Mouse (Mus musculus): ENCODE data around the gene Umad1. TPM values are rescaled to one million over a fixed set of nuclear protein-coding genes. Genes with fewer than 3 reads are reported as not detected.
"Not testable (repeated sequence)": the region's sequence is repeated elsewhere in the genome, so short reads cannot be mapped to it uniquely, and the experiment has no call there.

The Umad1 gene
- total RNA-seq, 1 experiment from 2014 or later, result 19.1 TPM

DNA sequence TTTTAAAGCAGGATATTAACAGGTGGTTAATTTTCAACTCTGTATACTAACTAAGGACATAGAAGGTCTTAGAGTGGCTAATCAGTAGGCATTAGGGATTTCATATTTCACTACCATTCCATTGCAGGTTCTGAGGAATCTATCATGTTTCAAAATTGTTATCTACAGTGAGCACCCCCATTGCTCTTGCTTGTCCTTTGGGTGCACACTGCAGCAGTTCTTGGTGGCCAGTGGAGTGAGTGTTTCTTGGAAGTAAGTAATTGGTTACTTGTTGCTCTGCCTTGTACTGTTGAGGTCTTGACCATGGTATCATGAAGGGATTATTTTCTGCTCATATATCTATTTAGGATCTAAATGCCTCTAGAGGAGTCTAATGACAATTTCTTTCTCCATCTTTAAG lies 57.1 kb downstream of the Umad1 start:
- DNase-seq, result no peak

DNA sequence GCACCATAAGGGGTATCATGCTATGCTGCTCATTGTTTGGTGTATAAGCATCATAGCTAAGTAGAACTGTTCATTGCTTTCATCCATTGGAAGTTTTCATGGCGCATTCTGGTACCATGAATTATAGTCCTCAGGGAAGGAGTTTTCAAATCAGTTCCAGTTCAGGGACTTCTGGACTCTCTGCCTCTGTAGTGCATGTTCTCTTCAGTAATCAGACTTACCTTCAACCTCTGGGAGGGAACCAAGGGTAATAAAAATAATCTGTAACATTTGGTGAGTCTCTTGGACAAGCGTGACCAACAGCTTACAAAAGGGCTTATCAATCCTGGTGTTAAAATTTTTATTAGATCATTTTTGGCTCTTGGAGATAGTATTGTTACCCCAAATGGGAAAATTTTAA lies 60.5 kb downstream of the Umad1 start:
- DNase-seq, result no peak

DNA sequence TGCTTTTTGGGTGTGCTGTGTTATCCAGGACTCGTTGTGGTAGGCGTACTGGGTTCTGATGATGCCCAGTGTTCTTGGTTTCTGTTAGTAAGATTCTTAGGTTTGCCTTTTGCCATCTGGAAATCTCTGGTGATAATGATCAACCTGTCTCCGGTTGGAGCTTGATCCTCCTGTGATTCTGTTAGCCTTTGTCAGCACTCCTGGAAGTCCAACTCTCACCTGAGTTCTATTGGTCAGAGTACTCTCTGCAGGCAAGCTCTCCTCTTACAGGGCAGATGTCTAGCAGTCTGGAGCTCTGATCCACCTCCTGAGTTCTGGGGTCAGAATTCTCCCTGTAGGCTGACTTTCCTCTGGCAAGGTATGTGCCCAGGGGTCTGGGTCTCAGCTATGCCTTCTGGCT lies 72.4 kb downstream of the Umad1 start:
- not testable (repeated sequence) for DNase-seq

DNA sequence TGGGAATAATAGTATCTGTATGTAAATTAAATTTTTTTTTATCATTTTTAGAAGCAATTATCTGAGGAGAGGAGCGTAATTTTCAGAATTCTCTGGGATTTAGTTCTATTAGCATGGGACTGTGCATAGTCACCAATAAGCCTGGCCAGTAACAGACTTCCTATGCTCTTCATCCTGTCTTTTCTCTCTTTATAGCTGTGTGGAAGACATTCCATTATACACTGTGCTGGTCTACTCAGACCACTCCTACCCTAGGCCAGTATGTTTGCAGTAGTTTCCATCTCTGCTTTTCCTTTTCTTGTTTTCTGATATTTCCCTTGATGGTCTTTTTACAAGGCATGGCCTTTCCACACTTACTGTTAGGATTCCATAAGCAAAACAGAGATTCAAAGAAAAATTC lies 74.3 kb downstream of the Umad1 start:
- no peak for DNase-seq

DNA sequence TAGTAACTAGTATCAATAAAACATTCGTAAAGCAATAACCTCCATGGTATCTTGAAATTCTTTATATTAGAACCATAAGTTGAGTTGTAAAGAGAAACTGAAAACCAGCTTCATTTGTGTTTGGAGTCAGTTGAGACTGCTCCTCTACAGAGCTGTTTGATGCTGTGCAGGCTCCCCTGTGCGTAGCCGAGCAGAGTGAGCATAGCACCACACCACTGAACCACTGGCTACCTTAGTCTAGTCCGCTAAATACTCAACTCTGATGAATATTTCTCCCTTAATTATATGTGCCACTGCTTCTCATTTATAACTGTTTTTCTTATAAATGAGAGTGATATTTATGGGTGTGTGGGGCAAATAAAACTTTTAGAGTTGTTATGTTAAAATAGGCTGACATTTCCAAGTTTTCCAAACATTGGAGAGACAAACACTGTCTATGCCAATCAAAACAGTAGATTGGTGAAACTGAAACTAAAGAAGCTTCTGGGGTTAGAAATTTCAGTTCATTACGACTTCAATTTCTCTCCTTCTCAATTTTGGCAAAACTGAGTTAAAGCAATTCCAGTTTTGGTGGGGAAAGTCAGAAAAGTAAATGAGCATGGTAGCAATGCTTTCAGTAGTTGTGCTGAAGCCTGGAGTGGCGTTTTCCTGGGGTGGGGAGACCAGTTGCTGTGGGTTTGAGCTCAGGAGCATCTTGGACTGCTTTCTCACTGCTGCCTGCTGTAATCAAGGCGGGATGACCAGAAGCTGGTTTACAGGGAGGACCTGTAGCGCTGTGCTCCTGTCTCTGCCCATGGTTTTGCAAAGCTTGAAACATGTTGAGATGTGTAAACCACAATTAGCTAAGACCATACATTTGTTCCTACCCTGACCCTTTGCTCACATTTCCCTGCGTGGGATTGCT lies 77.7 kb downstream of the Umad1 start:
- no peak for DNase-seq

DNA sequence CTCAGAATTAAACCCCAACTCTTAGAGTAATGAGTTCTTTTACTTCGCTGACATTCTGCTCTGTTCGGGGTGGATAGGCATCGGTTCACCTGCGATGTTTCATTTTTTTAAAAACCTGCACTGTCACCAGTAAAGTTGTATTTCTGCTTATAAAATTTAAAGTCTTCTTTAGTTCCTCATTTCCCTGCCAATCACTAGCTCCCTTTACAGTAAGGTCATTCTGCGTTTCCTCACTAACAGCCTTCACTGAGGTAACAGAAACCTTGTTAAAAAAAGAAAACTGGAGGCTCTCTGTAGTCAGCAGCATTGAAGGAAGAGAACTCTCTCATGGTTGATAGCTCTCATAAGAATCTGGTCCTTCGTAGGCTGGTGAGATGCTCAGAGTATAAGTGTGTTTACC lies 80.4 kb downstream of the Umad1 start:
- no peak for DNase-seq

DNA sequence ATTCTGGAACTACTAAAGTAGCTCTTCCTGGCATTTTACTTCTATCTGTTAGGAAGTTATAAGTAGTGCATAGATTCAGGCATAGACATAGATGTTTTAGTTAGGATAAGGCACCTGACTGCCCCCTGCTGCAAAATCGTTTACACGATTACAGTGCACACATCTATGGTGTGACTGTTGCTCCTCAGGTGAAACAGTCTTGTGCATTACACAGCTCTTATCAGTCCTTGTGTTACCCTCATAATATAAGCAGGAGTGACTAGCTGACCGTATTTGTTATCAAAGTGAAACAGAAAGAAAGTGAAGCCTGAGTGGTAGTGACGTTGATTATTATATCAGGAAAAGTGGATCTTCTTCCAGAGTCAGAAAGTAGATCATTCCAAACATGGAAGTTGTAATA lies 84.2 kb downstream of the Umad1 start:
- no peak for DNase-seq

- peak; percentile 13 for DNase-seq
Observed at GRCm38 (mm10) chr6:8345219-8345856, 86.2 kb downstream of the Umad1 start.

GRCm38 (mm10) chr6:8347154-8347553 lies 88.1 kb downstream of the Umad1 start:
- no peak for DNase-seq

GRCm38 (mm10) chr6:8348344-8348743 lies 89.3 kb downstream of the Umad1 start:
- no peak for DNase-seq

DNA sequence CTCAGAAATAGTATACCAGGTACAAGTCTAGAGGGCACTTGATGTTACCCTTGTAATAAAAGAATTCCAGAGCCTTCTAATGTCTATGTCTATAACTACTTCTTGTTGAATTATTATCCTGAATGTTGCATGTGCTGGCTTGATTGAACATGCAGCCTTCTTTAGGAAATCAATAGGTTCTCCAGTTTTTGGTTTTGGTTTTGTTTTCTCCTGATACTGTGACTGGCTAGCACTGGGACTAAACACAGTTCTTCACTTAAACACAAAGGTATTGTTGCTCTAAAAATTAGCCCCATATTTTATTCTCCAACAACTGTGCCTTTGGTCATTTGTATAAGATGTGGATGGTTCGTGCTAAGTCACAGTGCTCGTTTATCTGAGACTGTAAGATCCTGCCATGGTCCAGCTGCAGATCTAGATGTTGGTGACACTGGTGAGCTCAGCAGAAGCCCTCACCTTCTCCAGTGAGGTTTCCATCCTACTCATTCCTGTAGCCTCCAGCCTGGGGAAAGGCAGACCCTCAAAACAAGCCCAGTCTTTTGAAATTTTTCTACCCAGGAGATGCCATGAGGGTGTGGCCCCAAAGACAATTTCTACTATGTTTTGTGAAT lies 90.1 kb downstream of the Umad1 start:
- no peak for DNase-seq

- DNase-seq, result no peak
Observed at GRCm38 (mm10) chr6:8351507-8351906, 92.4 kb downstream of the Umad1 start.

DNA sequence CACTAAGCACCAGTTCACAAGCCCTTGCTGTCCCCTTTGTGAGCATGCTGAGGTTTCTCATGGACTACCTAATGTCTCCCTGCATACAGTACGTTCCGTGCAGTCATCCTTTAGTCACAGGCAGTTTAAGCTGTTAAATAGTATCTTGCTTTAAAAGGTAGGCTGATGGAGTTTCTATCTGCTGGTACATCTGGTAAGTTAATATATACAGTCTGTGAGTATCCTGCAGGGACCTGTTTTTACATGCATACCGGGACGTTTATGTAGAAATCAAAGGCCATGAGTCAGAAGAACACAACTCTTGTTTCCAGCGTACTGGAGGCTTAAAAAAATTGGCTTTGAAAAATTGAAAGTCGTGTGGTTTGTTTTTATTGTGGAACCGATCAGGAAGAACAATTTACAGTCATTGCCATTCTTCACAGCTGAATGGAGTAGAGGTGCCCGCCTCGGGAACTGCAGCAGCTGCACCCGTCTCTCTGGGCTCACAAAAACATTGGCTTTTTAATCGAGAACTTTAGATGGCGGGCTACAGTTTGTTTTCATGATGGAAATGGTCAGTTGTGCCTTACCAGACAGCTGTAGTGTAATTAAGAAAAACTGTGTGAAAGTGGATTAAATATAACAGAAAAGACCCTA lies 93.6 kb downstream of the Umad1 start:
- no peak for DNase-seq

GRCm38 (mm10) chr6:8353461-8353860 lies 94.4 kb downstream of the Umad1 start:
- DNase-seq, result no peak

GRCm38 (mm10) chr6:8354846-8355245 lies 95.8 kb downstream of the Umad1 start:
- no peak for DNase-seq

GRCm38 (mm10) chr6:8358232-8358631 lies 99.1 kb downstream of the Umad1 start:
- DNase-seq, result no peak

- DNase-seq, result no peak
Observed at GRCm38 (mm10) chr6:8358782-8359181, 99.7 kb downstream of the Umad1 start.

DNA sequence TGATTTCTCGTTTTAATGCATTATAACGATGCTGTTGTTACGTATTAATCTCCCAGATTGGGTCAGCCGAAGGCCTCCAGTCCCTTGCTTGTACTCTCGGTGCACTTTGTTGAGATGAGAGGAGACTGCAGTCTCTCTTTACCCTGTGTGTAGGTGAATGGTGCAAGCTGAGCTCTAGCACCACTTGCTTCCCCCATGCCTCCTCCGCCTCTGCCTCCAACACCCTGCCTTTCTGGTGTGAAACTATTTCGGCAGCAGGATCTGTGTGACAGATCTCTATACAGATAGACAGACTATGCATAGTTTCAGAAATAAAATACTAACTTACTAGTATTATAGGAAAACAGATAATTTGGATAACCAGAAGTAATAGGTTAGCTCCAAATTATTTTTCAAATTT lies 101.7 kb downstream of the Umad1 start:
- DNase-seq, result no peak

- no peak for DNase-seq
Observed at GRCm38 (mm10) chr6:8364033-8364756, 105.1 kb downstream of the Umad1 start.

DNA sequence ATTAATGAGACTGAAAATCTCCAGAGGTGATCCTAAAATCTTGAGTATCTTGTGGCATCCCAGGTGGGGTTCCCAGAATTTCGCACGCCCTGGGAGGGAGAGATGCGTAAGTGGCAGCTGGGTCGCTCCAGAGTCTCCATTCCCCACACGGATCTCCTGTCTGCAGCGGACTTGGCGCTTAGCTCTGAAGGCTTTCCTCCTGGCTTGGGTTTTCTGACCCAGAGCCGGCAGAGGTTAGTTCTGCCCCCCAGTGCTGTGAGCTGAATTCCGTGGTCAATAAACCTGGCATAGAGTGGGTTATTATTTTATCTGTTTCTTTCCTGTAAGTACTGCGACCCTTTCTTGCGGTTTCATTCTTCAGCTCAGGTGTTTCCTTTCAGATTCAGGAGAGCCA lies 105.7 kb downstream of the Umad1 start:
- DNase-seq, result no peak

DNA sequence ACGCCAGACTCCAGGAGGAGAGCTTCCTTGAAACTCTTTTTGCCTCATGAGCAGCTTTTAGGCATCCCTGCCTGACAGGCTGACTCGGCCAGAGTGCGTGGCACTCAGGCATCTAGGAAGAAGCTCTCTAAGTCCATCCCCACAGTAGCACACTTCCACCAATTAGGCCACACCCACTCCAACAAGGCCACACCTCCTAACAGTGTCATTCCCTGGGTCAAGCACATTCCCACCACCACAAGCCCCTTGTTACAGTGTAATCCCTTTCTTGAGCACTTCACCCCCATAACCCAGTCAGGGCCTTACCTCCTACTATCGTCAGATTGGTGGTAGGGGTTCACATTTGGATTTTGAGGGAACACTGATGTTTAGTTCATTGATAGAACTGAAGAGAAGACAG lies 108.6 kb downstream of the Umad1 start:
- no peak for DNase-seq

DNA sequence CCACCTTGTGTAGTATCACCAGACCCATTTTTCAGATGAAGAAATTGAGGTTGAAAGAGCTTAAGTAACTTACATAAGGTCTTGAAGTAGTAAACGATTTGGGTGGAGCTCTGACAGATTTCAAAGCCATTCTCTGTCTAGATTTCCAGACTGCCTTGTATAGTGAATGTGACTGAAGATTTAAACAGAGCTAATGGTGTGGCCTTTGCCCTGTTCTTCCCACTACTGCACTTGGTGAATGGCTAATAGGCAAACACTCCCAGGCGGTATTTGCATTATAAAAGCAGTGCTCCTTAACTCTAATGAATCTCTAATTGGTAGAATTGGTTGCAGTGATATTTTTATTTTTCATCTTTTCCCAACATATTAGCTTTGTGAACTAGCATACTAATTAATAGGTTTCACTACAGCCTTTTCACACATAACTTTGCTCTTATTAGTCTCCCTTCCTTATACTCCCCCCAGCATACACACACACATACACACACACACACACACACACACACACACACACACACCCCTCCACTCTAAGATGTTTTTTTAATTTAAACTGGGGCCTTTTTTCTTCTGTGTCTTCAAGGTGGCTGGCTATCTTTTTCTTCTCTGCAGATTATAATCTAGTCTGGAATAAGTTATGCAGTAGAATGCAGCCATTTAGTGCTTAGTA lies 109.2 kb downstream of the Umad1 start:
- no peak for DNase-seq
